Mouse (Mus musculus): ENCODE measurements around the gene Adcyap1r1.

The Adcyap1r1 gene

DNA sequence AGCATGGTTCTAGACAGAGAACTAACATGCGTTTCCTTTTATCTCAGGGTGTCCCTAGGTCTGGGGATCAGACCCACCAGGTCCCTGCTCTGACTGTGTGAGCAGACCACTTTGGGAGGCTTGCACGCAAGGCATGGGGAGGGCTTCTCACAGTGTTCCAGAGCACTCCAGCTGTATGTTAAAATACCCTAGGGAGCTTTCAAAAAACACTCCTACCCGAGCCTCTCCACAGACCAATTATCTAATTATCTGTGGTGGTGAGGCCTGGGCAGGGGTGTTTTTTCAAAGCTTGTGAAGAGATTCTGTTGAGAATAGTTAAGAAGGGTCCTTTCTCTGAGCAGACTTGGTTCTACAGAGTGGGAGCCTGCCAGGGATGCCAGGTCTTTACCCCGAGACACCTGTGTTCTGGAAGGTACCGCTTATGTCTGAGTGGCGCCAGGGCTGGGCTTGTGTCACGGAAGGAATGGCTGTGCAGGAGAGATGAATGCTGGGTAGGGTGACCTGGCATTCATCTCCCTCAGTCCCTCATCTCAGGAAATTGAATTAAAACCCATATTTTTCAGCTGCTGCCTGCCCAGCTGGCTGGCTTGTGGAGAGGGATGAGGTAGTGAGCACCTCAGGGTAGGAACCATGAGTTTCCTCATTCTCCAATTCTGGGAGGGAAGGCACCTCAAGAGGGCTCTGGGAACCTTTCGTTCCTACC is 2.7 kb upstream of the Adcyap1r1 start:
- DNase-seq (ENCODE audit: low spot score), result no peak

GRCm38 (mm10) chr6:55452381-55452780 is 603 bp downstream of the Adcyap1r1 start:
- no peak for DNase-seq (ENCODE audit: low spot score)

GRCm38 (mm10) chr6:55453548-55453947 is 1.8 kb downstream of the Adcyap1r1 start:
- no peak for DNase-seq (ENCODE audit: low spot score)

GRCm38 (mm10) chr6:55455641-55456040 is 3.9 kb downstream of the Adcyap1r1 start:
- no peak for DNase-seq (ENCODE audit: low spot score)

GRCm38 (mm10) chr6:55457727-55458126 is 5.9 kb downstream of the Adcyap1r1 start:
- DNase-seq (ENCODE audit: low spot score), result no peak

DNA sequence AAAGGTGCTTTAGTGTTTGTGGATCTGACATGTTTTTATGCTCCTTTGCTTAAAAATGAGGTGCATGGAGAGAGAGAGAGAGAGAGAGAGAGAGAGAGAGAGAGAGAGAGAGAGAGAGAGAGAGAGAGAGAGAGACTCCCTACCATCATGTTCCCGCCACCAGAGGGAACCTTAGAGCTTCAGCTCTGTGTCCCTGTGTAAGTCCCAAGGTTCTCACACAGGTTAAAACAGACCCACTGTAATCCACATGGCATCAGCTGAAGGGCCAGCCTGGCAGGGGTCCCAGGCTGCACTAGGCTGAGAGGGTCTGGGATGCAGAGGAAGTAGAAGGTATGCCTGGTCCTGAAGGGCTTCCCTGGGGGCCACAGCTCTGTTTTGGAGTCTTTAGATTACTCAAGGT is 6.4 kb downstream of the Adcyap1r1 start:
- DNase-seq (ENCODE audit: low spot score), result no peak

GRCm38 (mm10) chr6:55459545-55460397 is 8.0 kb downstream of the Adcyap1r1 start:
- no peak for DNase-seq (ENCODE audit: low spot score)

DNA sequence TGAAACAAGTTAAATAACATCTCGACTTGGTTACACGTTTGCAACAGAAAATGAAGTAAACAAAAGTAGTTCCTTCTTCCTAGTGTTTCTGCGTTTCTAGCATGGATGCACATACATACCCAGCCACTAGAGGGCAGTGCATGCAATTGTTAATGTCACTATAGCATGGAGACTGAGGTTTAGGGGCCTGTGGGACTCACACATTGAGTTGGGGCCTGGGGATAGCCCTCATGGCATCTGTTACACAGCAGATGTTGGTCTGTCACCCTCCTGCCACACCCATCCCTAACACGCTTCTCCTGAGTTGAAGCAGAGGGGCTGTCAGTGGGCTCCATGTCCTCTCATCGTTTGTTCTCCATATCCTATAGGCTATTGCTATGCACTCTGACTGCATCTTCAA is 9.4 kb downstream of the Adcyap1r1 start:
- DNase-seq (ENCODE audit: low spot score), result no peak

DNA sequence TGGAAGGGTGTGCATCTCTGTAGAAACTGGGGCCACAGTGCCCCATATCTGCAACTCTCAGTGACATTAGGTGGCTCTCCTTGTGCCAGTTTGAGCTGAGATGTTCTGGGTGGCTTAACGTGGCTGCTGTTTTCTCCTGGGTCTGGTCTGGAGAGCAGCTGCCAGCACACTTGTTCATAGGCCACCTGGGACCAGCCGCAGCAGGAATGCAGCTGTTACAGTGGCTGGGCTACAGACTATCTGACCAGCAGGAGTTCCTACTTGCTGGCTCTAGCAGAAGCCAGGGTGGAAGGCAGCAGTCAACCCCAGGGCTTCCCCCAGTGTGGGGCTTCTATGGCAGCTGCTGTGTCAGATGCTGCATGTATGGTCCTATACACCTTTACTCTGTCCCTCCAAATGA is 9.9 kb downstream of the Adcyap1r1 start:
- no peak for DNase-seq (ENCODE audit: low spot score)

- no peak for DNase-seq (ENCODE audit: low spot score)
Observed at GRCm38 (mm10) chr6:55462394-55462793, 10.6 kb downstream of the Adcyap1r1 start.

GRCm38 (mm10) chr6:55463966-55464365 is 12.2 kb downstream of the Adcyap1r1 start:
- DNase-seq (ENCODE audit: low spot score), result no peak

DNA sequence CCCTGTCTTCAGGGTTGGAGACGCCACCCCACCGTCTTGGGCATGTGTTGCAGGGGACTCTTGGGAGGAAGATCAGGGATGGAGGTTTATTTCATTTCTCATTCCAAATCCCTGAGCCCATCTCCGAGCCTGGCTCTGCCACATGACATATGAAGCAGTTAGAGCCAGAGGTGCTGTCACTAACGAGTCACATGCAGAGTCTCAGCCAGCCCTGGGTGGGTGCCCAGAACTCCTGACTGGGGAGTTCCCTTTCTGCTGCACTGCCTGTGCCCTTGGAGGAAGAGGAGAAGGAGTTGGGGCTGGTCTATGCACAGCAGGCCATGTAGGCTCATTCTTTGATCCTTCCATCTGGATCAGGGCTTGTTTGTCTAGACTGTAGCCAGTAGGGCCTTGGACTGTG is 13.5 kb downstream of the Adcyap1r1 start:
- no peak for DNase-seq (ENCODE audit: low spot score)

DNA sequence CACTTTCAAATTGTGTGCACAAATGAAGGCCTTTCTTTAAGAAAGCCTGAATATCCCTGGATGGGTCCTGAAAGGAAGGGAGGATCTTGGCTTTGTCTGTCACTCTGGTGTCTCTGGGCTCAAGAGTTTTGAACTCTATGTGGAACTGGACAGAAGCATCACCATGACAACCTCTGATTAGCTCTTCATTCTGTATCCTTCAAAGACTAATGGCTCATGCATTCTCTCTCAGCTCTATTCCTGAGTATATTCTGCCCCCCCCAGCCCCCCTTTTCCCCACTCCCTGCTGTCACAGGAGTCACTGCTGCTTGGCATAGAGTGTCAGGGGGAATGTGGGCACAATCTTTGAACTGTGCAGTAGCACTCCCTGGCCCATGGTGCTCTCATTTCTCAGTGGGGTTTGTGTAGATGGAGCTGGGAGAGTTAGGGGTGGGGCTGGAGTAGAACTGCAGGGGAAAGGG is 14.6 kb downstream of the Adcyap1r1 start:
- DNase-seq (ENCODE audit: low spot score), result no peak

GRCm38 (mm10) chr6:55470691-55471090 is 18.9 kb downstream of the Adcyap1r1 start:
- DNase-seq (ENCODE audit: low spot score), result no peak

- no peak for DNase-seq (ENCODE audit: low spot score)
Observed at GRCm38 (mm10) chr6:55472381-55472780, 20.6 kb downstream of the Adcyap1r1 start.

DNA sequence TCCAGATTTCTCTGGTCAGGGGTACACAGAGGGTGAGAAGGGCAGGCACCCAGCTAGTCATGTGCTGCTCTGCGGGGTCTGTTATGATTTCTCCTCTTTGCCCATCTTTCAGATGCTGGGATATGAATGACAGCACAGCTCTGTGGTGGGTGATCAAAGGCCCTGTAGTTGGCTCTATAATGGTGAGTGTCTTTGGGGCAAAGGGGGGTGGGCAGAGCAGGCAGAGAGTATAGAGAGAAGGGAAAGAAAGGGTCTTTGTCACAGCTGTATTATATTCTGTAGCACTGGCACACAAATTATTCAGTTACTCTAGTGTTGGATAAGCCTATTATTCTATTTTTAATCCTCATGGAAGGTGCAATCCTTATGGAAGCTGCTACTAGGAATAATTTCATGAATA is 29.2 kb downstream of the Adcyap1r1 start:
- DNase-seq (ENCODE audit: low spot score), result no peak

DNA sequence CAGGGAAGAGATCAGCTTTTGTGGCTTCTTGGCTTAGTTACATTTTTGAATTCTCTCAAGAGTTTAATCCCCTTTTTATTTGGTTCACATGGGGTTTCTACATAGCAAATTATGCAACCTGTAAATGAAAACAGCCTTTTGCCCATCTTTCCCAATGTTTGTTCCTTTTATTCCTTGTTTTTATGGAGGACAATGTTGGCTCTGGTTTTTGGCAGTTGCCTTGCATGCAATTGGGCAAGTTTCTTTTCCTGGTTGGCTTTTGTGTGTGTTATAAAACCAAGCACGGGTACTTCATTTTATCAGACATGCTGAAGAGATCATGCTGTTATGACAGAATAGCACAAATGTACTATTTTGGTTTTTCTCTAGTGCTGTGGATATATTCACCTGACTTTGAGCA is 30.7 kb downstream of the Adcyap1r1 start:
- no peak for DNase-seq (ENCODE audit: low spot score)

DNA sequence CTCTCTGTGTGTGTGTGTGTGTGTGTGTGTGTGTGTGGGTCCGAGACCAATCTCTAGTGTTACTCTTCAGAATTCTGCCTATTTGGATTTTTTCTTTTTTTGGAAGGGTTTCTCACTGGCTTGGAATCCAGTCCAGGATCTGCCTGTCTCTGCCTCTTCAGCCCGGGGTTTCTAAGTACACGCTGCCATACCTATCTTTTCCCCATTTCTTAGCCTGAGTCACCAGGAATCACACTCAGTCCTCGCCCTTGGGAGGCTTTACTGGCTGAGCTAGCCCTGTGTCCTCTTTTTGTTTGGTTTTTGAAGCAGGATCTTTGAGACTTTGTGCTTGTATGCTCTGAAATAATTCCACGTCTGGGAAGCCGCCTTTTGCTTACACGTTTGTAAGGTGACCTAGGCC is 31.6 kb downstream of the Adcyap1r1 start:
- no peak for DNase-seq (ENCODE audit: low spot score)

DNA sequence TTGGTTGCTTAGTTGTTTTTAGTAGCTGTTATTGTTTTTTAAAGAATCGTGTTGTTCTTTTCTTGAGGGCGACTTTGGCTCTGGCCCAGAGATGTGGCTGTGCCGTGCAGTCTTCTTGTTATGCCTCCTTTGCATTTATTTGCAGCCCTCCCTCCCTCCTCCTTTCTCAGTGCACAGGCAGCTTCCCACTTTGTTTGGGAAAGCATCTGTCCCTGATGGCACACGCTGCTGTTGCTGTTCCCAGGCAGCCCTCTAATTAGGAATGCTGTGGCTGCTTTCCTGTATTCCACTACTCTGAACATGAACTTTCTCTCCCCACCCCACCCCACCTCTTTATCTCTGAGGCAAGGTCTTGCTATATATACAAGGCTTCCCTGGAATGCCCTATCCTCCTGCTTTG is 32.4 kb downstream of the Adcyap1r1 start:
- DNase-seq (ENCODE audit: low spot score), result no peak

- DNase-seq (ENCODE audit: low spot score), result no peak
Observed at GRCm38 (mm10) chr6:55485216-55485615, 33.4 kb downstream of the Adcyap1r1 start.

DNA sequence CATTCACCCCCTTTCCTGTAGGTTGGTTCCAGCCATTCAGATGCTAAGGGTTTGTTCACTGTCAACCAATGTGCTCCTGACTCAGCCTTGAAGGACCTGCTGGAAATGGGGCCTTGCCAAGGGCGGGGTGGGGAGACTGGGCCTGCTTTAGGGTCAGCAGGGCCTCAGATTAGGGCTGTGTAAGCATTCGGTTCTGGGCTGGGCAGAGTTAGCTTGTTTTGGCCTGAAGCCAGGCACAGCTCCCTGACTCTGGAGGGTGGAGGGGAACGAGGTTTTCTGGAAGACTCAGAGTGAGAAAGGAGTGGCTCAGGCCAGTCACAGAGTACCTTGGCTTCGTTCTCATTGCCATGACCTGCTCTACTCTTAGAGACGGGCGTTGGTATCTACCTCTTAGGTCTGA is 35.9 kb downstream of the Adcyap1r1 start:
- DNase-seq (ENCODE audit: low spot score), result no peak

GRCm38 (mm10) chr6:55496201-55496600 is 44.4 kb downstream of the Adcyap1r1 start:
- DNase-seq (ENCODE audit: low spot score), result no peak

GRCm38 (mm10) chr6:55498753-55499152 is 47.0 kb downstream of the Adcyap1r1 start:
- DNase-seq (ENCODE audit: low spot score), result no peak

All from spleen, adult 12 weeks (tissue).